Mouse (Mus musculus): ENCODE data around the gene Gtf3c4. TPM values are rescaled to one million over a fixed set of nuclear protein-coding genes. Genes with fewer than 3 reads are reported as not detected.

Gtf3c4 gene
- polyA plus RNA-seq, 1 experiment from 2014 or later: 13.9 TPM

GRCm38 (mm10) chr2:28786355-28787066 is 53.6 kb downstream of the Gtf3c4 start:
- Histone ChIP-seq H3K4me2 (ENCODE audit: low read length) (no peak overlapping the region), H3K36me3 (ENCODE audit: control insufficient read depth, insufficient read depth, low read length) (no peaks in the 10 kb centered on the region), H3K27me3 (ENCODE audit: control insufficient read depth, insufficient read depth, low read length) (no peaks in the 10 kb centered on the region), H3K4me1 (ENCODE audit: control insufficient read depth in 2 of 2, insufficient read depth in 2 of 2, low read length in 2 of 2) (no peaks in the 10 kb centered on the region; a peak in 1 of 4 replicates), H3K9ac (ENCODE audit: low read length) (no peak overlapping the region), H3K4me3 (ENCODE audit: control insufficient read depth in 1 of 2, insufficient read depth in 1 of 2, low read depth in 1 of 2, low read length in 2 of 2) (no peak overlapping the region), H3K27ac (replicated peaks in 1 of 2; ENCODE audit: control insufficient read depth in 1 of 2, insufficient read depth in 1 of 2, low read depth in 2 of 2, low read length in 2 of 2) (no peak overlapping the region), H3K9me3 (ENCODE audit: control insufficient read depth, low read length) (no peaks in the 10 kb centered on the region)
- WGBS: 73% methylated on average over 16 of the region's 16 CpGs
- no peak for ATAC-seq (ENCODE audit: insufficient number of reproducible peaks, insufficient read depth, low FRiP score, low read depth)

GRCm38 (mm10) chr2:28781310-28781709 is 58.9 kb downstream of the Gtf3c4 start:
- H3K9me3 ChIP-seq (ENCODE audit: control insufficient read depth, low read length): no peaks in the 10 kb centered on the region
- 87% methylated on average over 4 of the region's 4 CpGs for WGBS
- no peak overlapping the region for H3K27ac ChIP-seq (replicated peaks in 1 of 2; ENCODE audit: control insufficient read depth in 1 of 2, insufficient read depth in 1 of 2, low read depth in 2 of 2, low read length in 2 of 2)
- ATAC-seq (ENCODE audit: insufficient number of reproducible peaks, insufficient read depth, low FRiP score, low read depth): no peak
- no peaks in the 10 kb centered on the region for H3K36me3 ChIP-seq (ENCODE audit: control insufficient read depth, insufficient read depth, low read length)
- H3K4me3 ChIP-seq (ENCODE audit: control insufficient read depth in 1 of 2, insufficient read depth in 1 of 2, low read depth in 1 of 2, low read length in 2 of 2): no peak overlapping the region
- H3K4me1 ChIP-seq (ENCODE audit: control insufficient read depth in 2 of 2, insufficient read depth in 2 of 2, low read length in 2 of 2): peaks cover 8 to 11% of the 10 kb centered on the region in 2 experiments
- no peak overlapping the region for H3K9ac ChIP-seq (ENCODE audit: low read length)
- H3K4me2 ChIP-seq (ENCODE audit: low read length): no peak overlapping the region
- H3K27me3 ChIP-seq (ENCODE audit: control insufficient read depth, insufficient read depth, low read length): no peaks in the 10 kb centered on the region

GRCm38 (mm10) chr2:28780001-28780782 is 60.0 kb downstream of the Gtf3c4 start:
- H3K9me3 ChIP-seq (ENCODE audit: control insufficient read depth, low read length): no peaks in the 10 kb centered on the region
- no peak for ATAC-seq (ENCODE audit: insufficient number of reproducible peaks, insufficient read depth, low FRiP score, low read depth)
- WGBS: 74% methylated on average over 16 of the region's 16 CpGs
- no peaks in the 10 kb centered on the region for H3K27me3 ChIP-seq (ENCODE audit: control insufficient read depth, insufficient read depth, low read length)
- H3K9ac ChIP-seq (ENCODE audit: low read length): no peak overlapping the region
- H3K36me3 ChIP-seq (ENCODE audit: control insufficient read depth, insufficient read depth, low read length): no peaks in the 10 kb centered on the region
- peaks cover 13 to 18% of the 10 kb centered on the region in 2 experiments for H3K4me1 ChIP-seq (ENCODE audit: control insufficient read depth in 2 of 2, insufficient read depth in 2 of 2, low read length in 2 of 2)
- no peak overlapping the region for H3K4me2 ChIP-seq (ENCODE audit: low read length)
- H3K27ac ChIP-seq (replicated peaks in 1 of 2; ENCODE audit: control insufficient read depth in 1 of 2, insufficient read depth in 1 of 2, low read depth in 2 of 2, low read length in 2 of 2): no peak overlapping the region
- H3K4me3 ChIP-seq (ENCODE audit: control insufficient read depth in 1 of 2, insufficient read depth in 1 of 2, low read depth in 1 of 2, low read length in 2 of 2): no peak overlapping the region

GRCm38 (mm10) chr2:28776728-28777127 is 63.4 kb downstream of the Gtf3c4 start:
- no peaks in the 10 kb centered on the region for H3K36me3 ChIP-seq (ENCODE audit: control insufficient read depth, insufficient read depth, low read length)
- 67% methylated on average over 2 of the region's 2 CpGs for WGBS
- no peak for ATAC-seq (ENCODE audit: insufficient number of reproducible peaks, insufficient read depth, low FRiP score, low read depth)
- H3K9ac ChIP-seq (ENCODE audit: low read length): no peak overlapping the region
- no peak overlapping the region for H3K4me3 ChIP-seq (ENCODE audit: control insufficient read depth in 1 of 2, insufficient read depth in 1 of 2, low read depth in 1 of 2, low read length in 2 of 2)
- no peaks in the 10 kb centered on the region for H3K9me3 ChIP-seq (ENCODE audit: control insufficient read depth, low read length)
- H3K4me1 ChIP-seq (ENCODE audit: control insufficient read depth in 2 of 2, insufficient read depth in 2 of 2, low read length in 2 of 2): peaks cover 16 to 20% of the 10 kb centered on the region in 2 experiments
- no peak overlapping the region for H3K27ac ChIP-seq (replicated peaks in 1 of 2; ENCODE audit: control insufficient read depth in 1 of 2, insufficient read depth in 1 of 2, low read depth in 2 of 2, low read length in 2 of 2)
- H3K27me3 ChIP-seq (ENCODE audit: control insufficient read depth, insufficient read depth, low read length): no peaks in the 10 kb centered on the region
- H3K4me2 ChIP-seq (ENCODE audit: low read length): no peak overlapping the region

GRCm38 (mm10) chr2:28774073-28774472 is 66.1 kb downstream of the Gtf3c4 start:
- H3K27ac ChIP-seq (replicated peaks in 1 of 2; ENCODE audit: control insufficient read depth in 1 of 2, insufficient read depth in 1 of 2, low read depth in 2 of 2, low read length in 2 of 2): no peak overlapping the region
- no peak for ATAC-seq (ENCODE audit: insufficient number of reproducible peaks, insufficient read depth, low FRiP score, low read depth)
- H3K9ac ChIP-seq (ENCODE audit: low read length): no peak overlapping the region
- peaks cover 30 to 31% of the 10 kb centered on the region in 2 experiments for H3K4me1 ChIP-seq (ENCODE audit: control insufficient read depth in 2 of 2, insufficient read depth in 2 of 2, low read length in 2 of 2)
- no peak overlapping the region for H3K4me2 ChIP-seq (ENCODE audit: low read length)
- no peak overlapping the region for H3K4me3 ChIP-seq (ENCODE audit: control insufficient read depth in 1 of 2, insufficient read depth in 1 of 2, low read depth in 1 of 2, low read length in 2 of 2)
- no peaks in the 10 kb centered on the region for H3K27me3 ChIP-seq (ENCODE audit: control insufficient read depth, insufficient read depth, low read length)
- 37% methylated on average over 8 of the region's 8 CpGs for WGBS
- H3K36me3 ChIP-seq (ENCODE audit: control insufficient read depth, insufficient read depth, low read length): no peaks in the 10 kb centered on the region
- H3K9me3 ChIP-seq (ENCODE audit: control insufficient read depth, low read length): no peaks in the 10 kb centered on the region

Other genes starting within 250 kb of the Gtf3c4 start
- 0.23 and 0.43 TPM in 2 replicates for gene Gfi1b, start 218.4 kb downstream of the Gtf3c4 start, polyA plus RNA-seq (2014; fragmentation: Nextera tagmentation; extraction: Ambion mirVana)
- gene Tsc1, start 199.1 kb downstream of the Gtf3c4 start, polyA plus RNA-seq (2014; fragmentation: Nextera tagmentation; extraction: Ambion mirVana): 12.9 and 14.9 TPM in 2 replicates
- 0.43 and 2.7 TPM in 2 replicates for gene Spaca9, start 140.6 kb downstream of the Gtf3c4 start, polyA plus RNA-seq (2014; fragmentation: Nextera tagmentation; extraction: Ambion mirVana)
- 0.24 and 0.54 TPM in 2 replicates for gene Ak8, start 140.2 kb downstream of the Gtf3c4 start, polyA plus RNA-seq (2014; fragmentation: Nextera tagmentation; extraction: Ambion mirVana)
- gene Ddx31, start within 50 bp of the Gtf3c4 start, polyA plus RNA-seq (2014; fragmentation: Nextera tagmentation; extraction: Ambion mirVana): 7.1 and 8.6 TPM in 2 replicates
- not detected in 2 replicates for gene Barhl1, start 76.3 kb upstream of the Gtf3c4 start, polyA plus RNA-seq (2014; fragmentation: Nextera tagmentation; extraction: Ambion mirVana)
- 0.18 and 0.39 TPM in 2 replicates for gene Cfap77, start 214.7 kb upstream of the Gtf3c4 start, polyA plus RNA-seq (2014; fragmentation: Nextera tagmentation; extraction: Ambion mirVana)
- gene Ttf1, start 219.9 kb upstream of the Gtf3c4 start, polyA plus RNA-seq (2014; fragmentation: Nextera tagmentation; extraction: Ambion mirVana): 6.2 TPM in 2 replicates

Data from heart, embryonic 14.5 days (tissue).